Mouse (Mus musculus) gastrocnemius, postnatal 14 days (tissue): ENCODE measurements at regions not wholly inside any gene's neighbourhood (a gene's known extent, or its start where the extent isn't known, plus 50 kb on each side); places are given as distances from the start of the nearest gene placed in this dataset.

Experiments used
- DNase-seq: peaks from one replicate; pipeline ENCODE4 v3.0.0; 2021; ENCODE audit warnings: mixed read lengths
- intact Hi-C: fragments of 180-260 bp; cut with DNase I; formaldehyde crosslinking; loops from one replicate; pipeline ENCODE4 v1.15.1; 2025; ENCODE audit warnings: low total_unique reads

GRCm38 (mm10) chr1:13977207-13977606 lies 2115.9 kb downstream of the 4930444P10Rik start:
- intact Hi-C loops, result no loop called here
- no peak for DNase-seq

GRCm38 (mm10) chr1:13949241-13949640 lies 2143.9 kb downstream of the 4930444P10Rik start:
- intact Hi-C loops, result no loop called here
- DNase-seq, result no peak

GRCm38 (mm10) chr1:13941351-13941750 lies 2151.8 kb downstream of the 4930444P10Rik start:
- no peak for DNase-seq
- intact Hi-C loops, result no loop called here

DNA sequence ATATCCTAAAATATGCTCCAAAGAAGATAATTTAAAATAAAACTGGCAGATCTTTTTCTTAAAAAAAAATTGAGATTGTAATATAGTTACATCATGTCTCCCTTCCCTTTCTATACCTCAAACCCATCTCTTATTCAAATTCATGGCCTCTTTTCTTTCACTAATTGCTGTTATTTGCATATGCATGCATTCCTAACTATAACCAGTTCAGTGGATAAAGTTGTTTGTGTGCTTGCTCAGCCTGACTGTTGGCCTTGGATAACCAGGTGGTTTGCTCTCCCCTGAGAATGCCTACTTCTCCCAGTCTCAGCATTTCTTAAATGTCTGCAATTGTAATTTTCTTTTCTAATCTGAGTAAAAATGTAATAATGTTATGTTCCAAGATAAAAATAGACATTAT lies 2154.8 kb downstream of the 4930444P10Rik start:
- no peak for DNase-seq
- intact Hi-C loops, result no loop called here

- DNase-seq, result no peak
- intact Hi-C loops, result no loop called here
These were observed 2157.1 kb downstream of the 4930444P10Rik start for GRCm38 (mm10) chr1:13935938-13936491.

DNA sequence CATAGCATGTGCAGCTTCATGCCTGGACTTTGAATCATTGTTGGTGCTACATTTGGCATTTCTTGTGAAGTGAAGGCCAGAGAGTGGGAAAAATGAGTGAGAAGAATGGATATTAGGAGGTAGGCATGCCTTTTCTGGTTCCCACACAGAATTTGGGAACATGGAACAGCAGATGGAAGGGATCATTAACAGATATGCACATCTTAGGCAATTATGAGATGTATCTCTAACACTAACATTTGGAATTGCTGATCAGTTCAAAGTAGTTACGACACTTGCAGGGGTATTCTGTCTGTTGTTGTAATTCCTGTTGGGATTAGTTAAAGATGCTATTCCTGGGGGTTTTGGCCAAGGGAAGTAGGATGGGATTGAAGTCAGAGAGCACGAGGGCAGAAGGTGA lies 2164.4 kb downstream of the 4930444P10Rik start:
- no peak for DNase-seq
- intact Hi-C loops, result no loop called here

DNA sequence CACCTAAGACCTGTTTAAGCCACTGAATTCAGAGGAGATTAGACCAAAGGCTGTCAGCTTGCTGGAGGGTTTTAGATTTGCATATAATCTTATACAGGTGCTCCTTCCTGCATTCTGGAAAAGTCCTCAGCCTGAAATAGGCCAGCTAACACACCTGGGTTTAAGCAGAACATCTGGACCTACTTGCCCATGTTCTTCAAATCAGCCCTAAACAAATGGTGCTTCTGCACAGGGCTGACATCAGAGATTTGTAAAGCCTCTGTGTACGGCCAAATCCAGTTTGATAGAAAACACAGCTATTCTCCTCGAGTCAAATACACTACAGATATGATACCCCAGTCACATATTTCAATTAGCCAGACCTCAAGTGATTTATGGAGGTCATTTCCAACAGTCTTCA lies 2165.2 kb downstream of the 4930444P10Rik start:
- intact Hi-C loops, result no loop called here
- DNase-seq, result no peak

DNA sequence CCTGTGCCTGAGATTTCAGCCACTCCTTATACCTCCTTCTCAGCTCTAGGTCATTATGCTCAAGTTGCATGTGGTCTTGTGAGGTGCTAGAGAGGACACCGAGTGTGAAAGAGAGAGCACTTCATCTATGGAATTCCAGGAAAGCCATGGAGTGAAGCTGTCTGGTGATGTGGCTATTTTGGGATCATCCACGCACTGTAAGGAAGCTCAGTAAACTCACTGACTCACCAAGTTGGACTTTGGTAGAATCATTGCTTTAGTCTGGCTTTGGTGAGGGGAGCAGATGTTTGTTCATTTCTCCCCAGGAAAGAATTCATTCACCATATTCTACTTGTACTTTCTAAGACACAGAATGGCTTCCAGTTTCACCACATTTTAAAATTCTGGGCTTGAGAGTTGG lies 2167.1 kb downstream of the 4930444P10Rik start:
- intact Hi-C loops, result no loop called here
- no peak for DNase-seq

DNA sequence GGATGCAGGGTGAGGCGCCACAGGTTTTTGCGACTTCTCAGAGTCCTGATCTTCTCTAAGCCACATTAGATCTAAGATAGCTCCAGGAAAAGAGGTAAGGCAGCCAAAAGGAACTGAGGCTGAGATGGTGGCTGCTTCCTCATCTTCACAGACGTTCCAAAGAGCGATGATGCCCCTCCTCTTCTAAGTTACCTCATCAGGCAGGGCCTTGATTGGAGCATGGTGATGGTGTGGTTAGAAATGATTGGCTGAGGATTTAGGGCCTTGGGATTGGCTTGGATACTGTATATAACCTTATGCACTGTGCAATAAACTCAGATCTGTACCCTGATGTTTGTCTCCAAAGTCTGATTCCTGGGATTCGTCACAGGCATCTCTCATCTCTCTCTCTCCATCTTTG lies 2177.9 kb downstream of the 4930444P10Rik start:
- intact Hi-C loops, result no loop called here
- DNase-seq, result no peak

DNA sequence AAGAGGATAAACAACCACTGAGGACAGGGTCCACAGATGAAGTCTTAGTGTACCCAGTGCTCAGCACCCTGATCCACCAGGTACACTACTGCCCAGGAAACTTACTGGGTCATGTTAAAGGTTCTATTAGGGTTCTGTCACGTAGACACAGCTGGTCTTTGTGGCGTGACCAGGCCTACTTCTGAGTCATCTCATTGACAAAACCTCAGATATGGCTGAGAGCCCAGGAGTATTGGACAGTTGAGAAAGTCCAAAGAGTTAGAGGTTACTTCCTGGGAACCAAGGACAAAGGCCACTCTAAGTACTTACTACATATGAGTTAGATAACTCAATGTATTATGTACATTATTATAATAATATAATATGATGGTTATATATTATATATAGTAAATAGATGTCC lies 2214.0 kb downstream of the 4930444P10Rik start:
- intact Hi-C loops, result no loop called here
- DNase-seq, result no peak

GRCm38 (mm10) chr1:13873925-13874324 lies 2219.2 kb downstream of the 4930444P10Rik start:
- intact Hi-C loops, result no loop called here
- DNase-seq, result no peak

GRCm38 (mm10) chr1:13872536-13872935 lies 2220.6 kb downstream of the 4930444P10Rik start:
- DNase-seq, result no peak
- intact Hi-C loops, result no loop called here

DNA sequence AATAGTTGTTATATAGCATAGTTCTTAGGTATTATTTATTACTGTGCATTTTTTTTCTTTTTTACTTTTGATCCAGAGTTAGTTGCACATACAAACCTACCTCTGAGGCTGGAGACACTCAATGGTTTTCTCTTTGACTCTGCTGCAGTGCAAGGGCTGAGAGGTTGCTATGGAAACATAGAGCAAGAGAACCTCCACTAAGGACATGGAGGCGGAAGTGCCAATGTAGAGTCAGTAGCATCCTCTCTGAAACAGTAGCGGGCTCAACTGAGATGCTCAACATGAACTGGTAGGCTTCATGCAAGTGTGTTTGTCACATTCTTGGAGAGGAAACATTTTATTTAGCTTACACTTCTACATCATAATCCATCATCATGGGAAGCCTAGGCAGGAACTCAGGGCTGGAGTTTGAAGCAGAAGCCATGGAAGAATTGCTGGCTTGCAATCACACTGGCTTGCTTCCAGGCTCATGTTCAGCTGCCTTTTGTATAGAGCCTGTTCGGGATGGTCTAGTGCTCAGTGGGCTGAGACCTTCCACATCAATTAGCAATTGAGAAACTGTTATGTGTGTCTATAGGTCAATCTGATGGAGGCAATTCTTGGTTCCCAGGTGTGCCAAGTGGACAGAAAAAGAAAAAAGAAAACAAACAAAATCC lies 2222.4 kb downstream of the 4930444P10Rik start:
- DNase-seq, result no peak
- intact Hi-C loops, result no loop called here

GRCm38 (mm10) chr1:13865713-13866112 lies 2227.4 kb downstream of the 4930444P10Rik start:
- intact Hi-C loops, result no loop called here
- no peak for DNase-seq

DNA sequence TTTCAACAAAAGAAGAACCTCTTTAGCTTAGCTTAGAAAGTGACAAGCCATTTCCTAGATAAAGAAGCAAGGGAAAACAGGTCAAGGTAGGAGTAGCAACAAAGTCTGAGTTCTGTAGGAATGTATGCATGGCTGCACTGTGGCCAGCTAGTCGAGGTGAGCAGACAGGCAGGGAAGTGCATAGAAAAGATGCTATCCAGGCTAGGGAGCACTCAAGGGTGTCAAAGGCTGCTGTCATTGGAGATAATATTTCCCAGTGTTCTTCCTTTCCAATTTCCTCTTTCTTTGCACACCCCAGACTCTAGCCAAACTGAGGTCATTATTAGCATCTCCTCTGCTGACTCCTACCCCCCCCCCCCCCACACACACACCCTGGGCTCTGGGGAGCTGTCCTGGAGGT lies 2229.4 kb downstream of the 4930444P10Rik start:
- DNase-seq, result no peak
- intact Hi-C loops, result no loop called here

DNA sequence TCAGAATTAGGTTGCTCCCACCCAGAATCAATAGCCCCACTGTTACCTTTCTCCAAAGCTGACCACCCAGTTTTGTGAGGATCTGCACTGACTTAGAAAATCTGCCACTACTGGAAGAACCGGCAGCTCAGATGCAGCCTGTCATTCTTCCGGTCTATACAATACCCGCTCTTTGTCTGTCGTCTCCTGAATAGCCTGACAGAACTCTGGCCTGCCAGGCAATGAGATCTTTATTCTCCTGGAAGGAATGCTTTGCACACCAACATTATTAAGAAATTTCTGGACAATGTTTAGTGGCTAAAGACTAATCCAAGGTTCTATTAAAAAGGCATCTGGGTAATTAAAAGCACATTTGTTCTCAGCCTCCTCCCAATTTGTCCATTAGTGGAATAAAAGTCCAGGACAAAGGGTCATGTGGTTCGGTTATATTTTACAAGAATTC lies 2232.0 kb downstream of the 4930444P10Rik start:
- DNase-seq, result no peak
- intact Hi-C loops, result no loop called here

DNA sequence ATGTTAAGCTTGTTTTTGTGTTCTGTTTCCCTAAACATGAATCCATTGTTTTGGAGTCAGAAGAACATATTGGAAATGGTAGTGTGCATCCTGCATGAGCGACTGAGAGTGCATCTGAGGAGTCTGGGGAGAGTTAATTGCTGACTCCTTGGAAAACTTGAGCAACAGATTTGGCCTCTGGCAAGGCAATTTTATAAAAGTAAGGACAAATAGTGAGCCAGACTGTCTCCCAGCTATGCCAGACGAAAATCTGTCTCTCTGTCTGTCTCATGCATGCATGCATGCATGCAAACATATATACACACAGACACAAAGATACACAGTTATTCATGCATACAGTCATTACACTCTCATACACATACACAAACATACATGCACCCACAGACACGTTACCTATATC lies 2232.7 kb downstream of the 4930444P10Rik start:
- intact Hi-C loops, result no loop called here
- DNase-seq, result no peak

DNA sequence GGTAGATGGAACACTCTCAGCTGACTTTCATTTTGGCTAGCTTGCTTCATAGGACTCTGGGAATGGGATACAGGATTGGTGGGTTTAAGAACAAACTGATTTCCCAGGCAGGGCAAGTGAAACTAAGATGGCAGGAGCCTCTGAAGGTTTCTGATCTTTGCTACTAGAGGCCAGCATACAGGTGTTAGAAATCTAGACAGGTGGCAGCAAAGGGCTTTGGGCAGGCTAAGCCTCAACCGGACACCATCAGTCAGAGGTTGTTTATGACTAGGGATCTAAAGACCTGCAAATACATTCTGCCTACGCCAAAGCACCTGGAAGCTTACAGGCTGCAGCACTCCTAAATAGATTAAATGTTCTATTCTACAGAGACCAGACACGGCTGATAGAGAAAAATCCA lies 2233.4 kb downstream of the 4930444P10Rik start:
- intact Hi-C loops, result no loop called here
- DNase-seq, result no peak

DNA sequence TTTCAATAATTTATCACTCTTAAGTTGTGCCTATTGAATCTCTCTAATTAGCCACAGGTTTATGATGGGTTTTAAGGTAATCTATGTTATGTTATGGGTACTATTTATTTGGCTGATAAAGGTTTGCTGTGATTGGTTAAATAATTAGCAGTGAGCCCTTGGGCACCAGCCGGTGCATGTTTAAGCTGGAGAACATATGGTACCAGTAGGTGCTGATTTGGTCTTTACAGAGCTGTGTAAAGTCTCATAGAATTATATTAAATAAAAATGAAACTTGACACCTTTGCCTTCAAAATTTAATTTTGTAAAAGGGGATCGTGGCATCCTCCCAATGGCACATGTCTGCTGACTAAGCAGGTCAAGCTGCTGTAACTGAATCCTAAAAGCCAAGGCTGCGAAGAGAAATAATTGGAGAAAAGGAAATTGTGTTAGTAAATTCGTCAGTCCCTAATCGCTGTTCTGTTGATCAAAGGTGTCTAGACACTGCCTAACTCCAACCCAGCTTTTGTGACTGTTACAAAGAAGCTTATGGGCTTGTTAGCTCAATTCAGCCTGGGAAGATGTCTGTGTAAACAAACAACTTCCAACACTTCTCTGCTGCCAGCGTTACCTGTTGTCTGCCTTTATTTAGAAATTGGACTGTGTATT lies 2234.6 kb downstream of the 4930444P10Rik start:
- intact Hi-C loops, result no loop called here
- DNase-seq, result no peak

DNA sequence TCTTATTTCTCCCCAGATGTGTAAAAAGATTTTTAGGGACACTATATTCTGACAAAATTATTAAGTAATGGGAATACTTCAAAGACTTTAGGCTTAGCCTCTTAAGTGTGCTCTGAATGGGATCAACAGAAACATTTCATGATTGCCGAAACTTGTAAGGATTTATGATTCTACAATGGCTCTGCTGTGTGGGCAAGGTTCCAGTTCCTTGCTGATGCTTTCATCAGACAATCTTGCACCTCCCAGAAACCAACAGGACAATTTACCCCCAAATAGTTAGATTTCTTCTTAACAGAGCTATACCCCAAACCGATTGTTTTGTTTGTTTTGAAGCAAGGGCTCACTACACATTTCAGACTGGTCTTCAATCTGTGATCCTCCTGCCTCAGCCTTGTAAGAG lies 2236.1 kb downstream of the 4930444P10Rik start:
- intact Hi-C loops, result no loop called here
- no peak for DNase-seq

DNA sequence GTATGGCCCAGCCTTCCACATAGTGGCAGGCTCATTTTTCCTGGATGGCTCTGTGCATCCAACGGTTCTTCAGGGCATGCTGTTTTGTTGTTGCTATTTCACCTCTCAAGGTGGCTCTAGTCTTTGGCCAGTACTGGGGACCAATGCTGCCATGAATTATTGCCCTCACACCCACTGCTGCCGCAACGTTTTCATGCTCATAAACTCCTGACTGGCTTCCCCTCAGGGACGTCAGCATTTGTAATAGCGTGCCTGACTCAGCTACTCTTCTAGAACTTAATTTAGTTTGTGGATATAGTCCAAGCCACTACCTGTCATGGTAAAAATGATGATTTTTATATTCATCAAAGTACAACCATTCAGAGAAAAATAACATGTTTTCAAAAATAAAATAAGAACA lies 2242.0 kb downstream of the 4930444P10Rik start:
- DNase-seq, result no peak
- intact Hi-C loops, result no loop called here
